Mouse (Mus musculus): ENCODE measurements around the gene Chad.

- TF ChIP-seq CTCF (IDR thresholded peaks at IDR 0.05; ENCODE audit: insufficient read depth, low read depth, low read length) (no peak), POLR2A (IDR thresholded peaks at IDR 0.05; ENCODE audit: insufficient read depth, low read depth, low read length) (no peak)
Measured at GRCm38 (mm10) chr11:94528879-94529278, 36.0 kb upstream of the Chad start.
